Mouse (Mus musculus): ENCODE results near the gene Iqsec1. TPM values are rescaled to one million over a fixed set of nuclear protein-coding genes. Genes with fewer than 3 reads are reported as not detected.
A peak's percentile ranks its signal among the peaks of the same experiment; 100 is the strongest.

Iqsec1 gene
- polyA plus RNA-seq, 1 experiment from 2014 or later, result 2.6 TPM

GRCm38 (mm10) chr6:91003310-91003995, 15.0 kb upstream of the Iqsec1 start:
- H3K4me3 ChIP-seq (replicated peaks), result no peak overlapping the region
- H3K27me3 ChIP-seq, result no peaks in the 10 kb centered on the region
- H3K4me2 ChIP-seq, result peak overlapping the region; percentile 44
- peak; percentile 54 for ATAC-seq (ENCODE audit: insufficient read depth)
- peak overlapping the region; percentile 75 for H3K27ac ChIP-seq (replicated peaks)
- H3K4me1 ChIP-seq (replicated peaks), result peaks cover 79% of the 10 kb centered on the region
- no peaks in the 10 kb centered on the region for H3K36me3 ChIP-seq (replicated peaks)
- WGBS (ENCODE audit: insufficient replicate concordance), result 2% methylated on average over 3 of the region's 3 CpGs
- H3K9ac ChIP-seq, result no peak overlapping the region
- no peaks in the 10 kb centered on the region for H3K9me3 ChIP-seq (replicated peaks)

GRCm38 (mm10) chr6:91001566-91001965, 13.1 kb upstream of the Iqsec1 start:
- H3K27me3 ChIP-seq, result no peaks in the 10 kb centered on the region
- no peaks in the 10 kb centered on the region for H3K9me3 ChIP-seq (replicated peaks)
- no peaks in the 10 kb centered on the region for H3K36me3 ChIP-seq (replicated peaks)
- H3K4me3 ChIP-seq (replicated peaks), result no peak overlapping the region
- WGBS (ENCODE audit: insufficient replicate concordance), result 53% methylated on average over 7 of the region's 7 CpGs
- no peak overlapping the region for H3K9ac ChIP-seq
- no peak overlapping the region for H3K27ac ChIP-seq (replicated peaks)
- H3K4me1 ChIP-seq (replicated peaks), result peaks cover 60% of the 10 kb centered on the region
- ATAC-seq (ENCODE audit: insufficient read depth), result no peak
- H3K4me2 ChIP-seq, result no peak overlapping the region

- H3K36me3 ChIP-seq (replicated peaks), result no peaks in the 10 kb centered on the region
- peak overlapping the region; percentile 41; the same call in 1 of the 2 replicates for H3K4me2 ChIP-seq
- 30% methylated on average over 15 of the region's 15 CpGs for WGBS (ENCODE audit: insufficient replicate concordance)
- no peak overlapping the region for H3K4me3 ChIP-seq (replicated peaks)
- no peaks in the 10 kb centered on the region for H3K9me3 ChIP-seq (replicated peaks)
- H3K9ac ChIP-seq, result no peak overlapping the region
- no peaks in the 10 kb centered on the region for H3K27me3 ChIP-seq
- H3K27ac ChIP-seq (replicated peaks), result no peak overlapping the region
- H3K4me1 ChIP-seq (replicated peaks), result peaks cover 54% of the 10 kb centered on the region
- ATAC-seq (ENCODE audit: insufficient read depth), result no peak
These were observed 12.5 kb upstream of the Iqsec1 start for GRCm38 (mm10) chr6:91000819-91001525.

- H3K9me3 ChIP-seq (replicated peaks), result no peaks in the 10 kb centered on the region
- no peak overlapping the region for H3K9ac ChIP-seq
- H3K27ac ChIP-seq (replicated peaks), result no peak overlapping the region
- no peak overlapping the region for H3K4me3 ChIP-seq (replicated peaks)
- H3K27me3 ChIP-seq, result no peaks in the 10 kb centered on the region
- H3K4me1 ChIP-seq (replicated peaks), result peaks cover 47% of the 10 kb centered on the region
- no peaks in the 10 kb centered on the region for H3K36me3 ChIP-seq (replicated peaks)
- no peak for ATAC-seq (ENCODE audit: insufficient read depth)
- 78% methylated on average over 4 of the region's 4 CpGs for WGBS (ENCODE audit: insufficient replicate concordance)
- H3K4me2 ChIP-seq, result no peak overlapping the region
These were observed 10.7 kb upstream of the Iqsec1 start for GRCm38 (mm10) chr6:90999176-90999575.

GRCm38 (mm10) chr6:90997025-90997424, 8.5 kb upstream of the Iqsec1 start:
- Histone ChIP-seq H3K4me1 (replicated peaks) (peaks cover 38% of the 10 kb centered on the region), H3K4me2 (no peak overlapping the region), H3K9ac (no peak overlapping the region), H3K9me3 (replicated peaks) (no peaks in the 10 kb centered on the region), H3K27me3 (no peaks in the 10 kb centered on the region), H3K4me3 (replicated peaks) (no peak overlapping the region), H3K27ac (replicated peaks) (no peak overlapping the region), H3K36me3 (replicated peaks) (no peaks in the 10 kb centered on the region)
- ATAC-seq (ENCODE audit: insufficient read depth), result no peak
- WGBS (ENCODE audit: insufficient replicate concordance), result 75% methylated on average over 3 of the region's 3 CpGs

GRCm38 (mm10) chr6:90996181-90996580, 7.7 kb upstream of the Iqsec1 start:
- Histone ChIP-seq H3K9me3 (replicated peaks) (no peaks in the 10 kb centered on the region), H3K9ac (no peak overlapping the region), H3K4me3 (replicated peaks) (no peak overlapping the region), H3K27ac (replicated peaks) (no peak overlapping the region), H3K4me1 (replicated peaks) (peaks cover 31% of the 10 kb centered on the region), H3K27me3 (no peaks in the 10 kb centered on the region), H3K36me3 (replicated peaks) (no peaks in the 10 kb centered on the region), H3K4me2 (no peak overlapping the region)
- WGBS (ENCODE audit: insufficient replicate concordance), result 66% methylated on average over 2 of the region's 2 CpGs
- no peak for ATAC-seq (ENCODE audit: insufficient read depth)

- H3K27ac ChIP-seq (replicated peaks), result peak overlapping the region; percentile 82; the same call in 1 of the 2 replicates
- H3K36me3 ChIP-seq (replicated peaks), result no peaks in the 10 kb centered on the region
- peak; percentile 29 for ATAC-seq (ENCODE audit: insufficient read depth)
- peak overlapping the region; percentile 73 for H3K4me3 ChIP-seq (replicated peaks)
- H3K4me2 ChIP-seq, result peak overlapping the region; percentile 100
- peaks cover 64% of the 10 kb centered on the region for H3K4me1 ChIP-seq (replicated peaks)
- under 1% methylated on average over 49 of the region's 59 CpGs for WGBS (ENCODE audit: insufficient replicate concordance)
- peaks cover 50% of the 10 kb centered on the region for H3K27me3 ChIP-seq
- no peaks in the 10 kb centered on the region for H3K9me3 ChIP-seq (replicated peaks)
- peak overlapping the region; percentile 62 for H3K9ac ChIP-seq
These were observed 223 bp downstream of the Iqsec1 start for GRCm38 (mm10) chr6:90988299-90988625.

- under 1% methylated on average over 76 of the region's 76 CpGs for WGBS (ENCODE audit: insufficient replicate concordance)
- ATAC-seq (ENCODE audit: insufficient read depth), result no peak
- H3K36me3 ChIP-seq (replicated peaks), result no peaks in the 10 kb centered on the region
These were observed 755 bp downstream of the Iqsec1 start for GRCm38 (mm10) chr6:90987561-90988298.

GRCm38 (mm10) chr6:90984101-90984500, 4.4 kb downstream of the Iqsec1 start:
- 31% methylated on average over 3 of the region's 3 CpGs for WGBS (ENCODE audit: insufficient replicate concordance)

More at GRCm38 (mm10) chr6:90987561-90988298, 755 bp downstream of the Iqsec1 start:
- peaks cover 55% of the 10 kb centered on the region for H3K27me3 ChIP-seq
- H3K9me3 ChIP-seq (replicated peaks), result no peaks in the 10 kb centered on the region
- H3K9ac ChIP-seq, result peak overlapping the region; percentile 62
- H3K4me1 ChIP-seq (replicated peaks), result peaks cover 62% of the 10 kb centered on the region
- peak overlapping the region; percentile 73 for H3K4me3 ChIP-seq (replicated peaks)
- 0 out of 2 replicates have a peak overlapping the region, but pooled peaks have one; percentile 33 for H3K27ac ChIP-seq (replicated peaks)
- peak overlapping the region; percentile 100 for H3K4me2 ChIP-seq

GRCm38 (mm10) chr6:90974279-90974678, 14.2 kb downstream of the Iqsec1 start:
- no peaks in the 10 kb centered on the region for H3K36me3 ChIP-seq (replicated peaks)
- 61% methylated on average over 2 of the region's 2 CpGs for WGBS (ENCODE audit: insufficient replicate concordance)
- no peaks in the 10 kb centered on the region for H3K9me3 ChIP-seq (replicated peaks)
- no peak overlapping the region for H3K4me2 ChIP-seq
- H3K27ac ChIP-seq (replicated peaks), result no peak overlapping the region
- ATAC-seq (ENCODE audit: insufficient read depth), result no peak
- H3K4me1 ChIP-seq (replicated peaks), result no peaks in the 10 kb centered on the region
- peaks cover 2% of the 10 kb centered on the region; the same call in 1 of the 2 replicates for H3K27me3 ChIP-seq
- no peak overlapping the region for H3K9ac ChIP-seq
- H3K4me3 ChIP-seq (replicated peaks), result no peak overlapping the region

More at GRCm38 (mm10) chr6:90984101-90984500, 4.4 kb downstream of the Iqsec1 start:
- ATAC-seq (ENCODE audit: insufficient read depth), result no peak
- Histone ChIP-seq H3K4me2 (no peak overlapping the region), H3K27ac (replicated peaks) (no peak overlapping the region), H3K27me3 (peaks cover 56% of the 10 kb centered on the region), H3K9ac (no peak overlapping the region), H3K4me3 (replicated peaks) (no peak overlapping the region), H3K9me3 (replicated peaks) (no peaks in the 10 kb centered on the region), H3K4me1 (replicated peaks) (peaks cover 47% of the 10 kb centered on the region), H3K36me3 (replicated peaks) (no peaks in the 10 kb centered on the region)

GRCm38 (mm10) chr6:90969341-90969871, 19.1 kb downstream of the Iqsec1 start:
- H3K27ac ChIP-seq (replicated peaks), result no peak overlapping the region
- no peaks in the 10 kb centered on the region for H3K4me1 ChIP-seq (replicated peaks)
- ATAC-seq (ENCODE audit: insufficient read depth), result no peak
- no peak overlapping the region for H3K4me2 ChIP-seq
- H3K4me3 ChIP-seq (replicated peaks), result no peak overlapping the region
- H3K36me3 ChIP-seq (replicated peaks), result no peaks in the 10 kb centered on the region
- H3K9ac ChIP-seq, result no peak overlapping the region
- no peaks in the 10 kb centered on the region; the same call in 1 of the 2 replicates for H3K27me3 ChIP-seq
- 26% methylated on average over 2 of the region's 2 CpGs for WGBS (ENCODE audit: insufficient replicate concordance)
- no peaks in the 10 kb centered on the region for H3K9me3 ChIP-seq (replicated peaks)

All from liver, embryonic 15.5 days (tissue).